Mouse (Mus musculus) testis, adult 2 months (tissue): Measurements from ENCODE around the gene Abi3.

Source experiments
- CTCF ChIP-seq: fragments of 200-500 bp; IDR thresholded peaks from 2 replicates; pipeline ENCODE4 v1.5.1; 2012; ENCODE audit warnings: low read depth, mild to moderate bottlenecking, inconsistent platforms, low read length, moderate library complexity; ENCODE audit not compliant: control insufficient read depth, insufficient read depth, insufficient replicate concordance
- POLR2A ChIP-seq: fragments of 200-500 bp; IDR thresholded peaks from 2 replicates; pipeline ENCODE4 v1.6.1; 2012; ENCODE audit warnings: low read depth, mild to moderate bottlenecking, inconsistent platforms, low read length, moderate library complexity; ENCODE audit not compliant: control insufficient read depth

DNA sequence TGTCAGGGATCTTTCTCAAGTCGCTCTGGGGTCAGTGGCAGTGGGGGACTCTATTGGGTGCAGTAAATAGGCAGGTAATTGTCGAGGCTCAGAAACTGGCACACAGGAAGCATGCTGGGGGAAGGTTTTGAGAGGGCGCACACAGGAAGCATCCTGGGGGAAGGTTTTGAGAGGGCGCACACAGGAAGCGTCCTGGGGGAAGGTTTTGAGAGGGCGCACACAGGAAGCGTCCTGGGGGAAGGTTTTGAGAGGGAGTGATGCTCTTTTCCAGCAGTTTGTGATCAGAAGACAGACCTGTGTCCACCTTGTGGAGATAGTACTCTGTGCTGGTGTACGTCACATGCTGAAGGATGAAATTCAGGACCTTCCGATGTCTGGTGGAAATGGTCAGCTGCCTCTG lies 33.5 kb upstream of the Abi3 start:
- TF ChIP-seq POLR2A: peak; percentile 48; the same call in 1 of the 2 replicates
- TF ChIP-seq CTCF: no peak
